Mouse (Mus musculus): ENCODE results near the gene C1qtnf1.

GRCm38 (mm10) chr11:118430291-118430885 lies 2.4 kb downstream of the C1qtnf1 start:
- TF ChIP-seq MAFK (IDR thresholded peaks at IDR 0.05; ENCODE audit: insufficient read depth, low read depth, low read length): no peak
- no peak for TF ChIP-seq ZC3H11A (IDR thresholded peaks at IDR 0.05; ENCODE audit: borderline replicate concordance, low read depth, low read length)
- no peak for TF ChIP-seq HCFC1 (IDR thresholded peaks at IDR 0.05; ENCODE audit: borderline replicate concordance, insufficient read depth, low read length)
- no peak for TF ChIP-seq CHD2 (IDR thresholded peaks at IDR 0.05; ENCODE audit: low read depth, low read length)
